Mouse (Mus musculus): ENCODE results near the gene Mkln1. TPM values are rescaled to one million over a fixed set of nuclear protein-coding genes. Genes with fewer than 3 reads are reported as not detected.

Mkln1 gene
- polyA plus RNA-seq, 1 experiment from 2014 or later: 165 TPM

- no peaks in the 10 kb centered on the region for H3K27me3 ChIP-seq
- DNase-seq (ENCODE audit: low read depth, low spot score): no peak
- ChIA-PET POLR2A (interaction anchor here (1.0 kb wide), 1 partner anchor 10 kb away, joined by 3 read pairs; no protein-coding TSS in a partner anchor), CTCF (interaction anchor here (0.9 kb wide), 1 partner anchor 38 kb away, joined by 3 read pairs; no protein-coding TSS in a partner anchor)
- TF ChIP-seq CTCF (IDR thresholded peaks at IDR 0.05): no peak
- in situ Hi-C loops (cut with MboI; ENCODE audit: low pct_unique_long_range_greater_than_20kb): no loop called here
- peak; percentile 74 for ATAC-seq
Measured at GRCm38 (mm10) chr6:31563235-31564181, 165.0 kb downstream of the Mkln1 start, which contains the start of gene Podxl. Podxl (minus strand) TSS chr6:31563981.

DNA sequence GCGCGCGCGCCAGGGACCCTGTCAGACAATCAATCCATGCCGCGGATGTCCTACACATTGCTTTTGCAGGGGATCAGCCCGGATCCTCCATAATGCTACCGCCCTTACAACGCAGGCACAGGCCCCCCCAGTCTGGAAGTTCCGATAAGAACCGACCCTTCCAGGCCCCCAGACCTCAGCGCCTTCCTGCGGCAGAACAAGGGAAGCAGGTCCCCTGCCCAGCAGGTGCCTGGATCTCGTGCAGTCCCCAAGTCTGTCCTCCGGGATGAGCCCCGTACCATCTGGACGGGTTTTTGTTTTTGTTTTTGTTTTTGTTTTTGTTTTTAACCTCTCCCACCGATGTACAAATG, 165.6 kb downstream of the Mkln1 start:
- ATAC-seq (no peak), DNase-seq (ENCODE audit: low read depth, low spot score) (no peak)
- no peaks in the 10 kb centered on the region for H3K27me3 ChIP-seq
- in situ Hi-C loops (cut with MboI; ENCODE audit: low pct_unique_long_range_greater_than_20kb): no loop called here
- ChIA-PET POLR2A (no interaction called here), CTCF (no interaction called here)
- TF ChIP-seq CTCF (IDR thresholded peaks at IDR 0.05): no peak

DNA sequence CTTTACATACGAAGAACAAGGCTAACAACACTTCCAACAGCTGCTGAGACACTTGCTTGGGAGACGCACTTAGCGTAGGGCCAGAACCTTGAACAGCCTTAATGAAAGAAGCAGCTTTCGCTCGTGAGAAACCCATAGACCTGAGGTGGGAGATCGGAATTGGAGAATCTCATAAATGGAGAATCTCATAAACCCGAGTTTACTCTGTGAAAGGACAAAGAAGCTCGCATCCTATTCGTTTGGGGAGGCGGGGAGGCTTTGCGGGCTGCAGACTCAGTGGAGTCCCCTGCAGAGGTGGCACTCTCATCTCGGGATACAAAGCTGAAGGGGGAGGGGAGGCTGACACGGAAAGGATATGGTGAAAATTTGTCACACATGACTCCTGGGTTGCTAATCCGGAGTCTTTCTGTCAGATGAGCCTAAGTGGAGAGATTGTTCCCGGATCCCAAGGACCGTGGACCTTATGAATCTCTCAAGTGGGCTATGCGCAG, 166.4 kb downstream of the Mkln1 start:
- ATAC-seq (no peak), DNase-seq (ENCODE audit: low read depth, low spot score) (no peak)
- no peak for TF ChIP-seq CTCF (IDR thresholded peaks at IDR 0.05)
- no peaks in the 10 kb centered on the region for H3K27me3 ChIP-seq
- in situ Hi-C loops (cut with MboI; ENCODE audit: low pct_unique_long_range_greater_than_20kb): no loop called here
- POLR2A ChIA-PET: no interaction called here
- CTCF ChIA-PET: no interaction called here

Other genes starting within 250 kb of the Mkln1 start
- gene Podxl, start 165.2 kb downstream of the Mkln1 start, polyA plus RNA-seq (2021): 24.7 TPM

All from Patski (cell line).